Comparison of ENCODE assay signal across 26 mouse cellular contexts in genomic region chr5:21032626-21033025, GRCm38 (mm10).
"Had no signal": no experiment of that assay in that cellular context is flagged by ENCODE, and none has a peak within 500 bp of the region (broad histone marks: within the 10 kb centered on the region; RNA-seq: fewer than 3 reads in every experiment).

No protein-coding gene starts in this region.

- H3K4me3 ChIP-seq: heart, embryonic 10.5 days; heart, embryonic 12.5 days; heart, embryonic 13.5 days; heart, embryonic 15.5 days; hindbrain, embryonic 10.5 days; hindbrain, embryonic 12.5 days; hindbrain, embryonic 13.5 days; hindbrain, embryonic 15.5 days; intestine, embryonic 15.5 days; kidney, embryonic 15.5 days; layer of hippocampus, adult 2 months had no signal

- H3K27me3 ChIP-seq: heart, embryonic 12.5 days; heart, embryonic 13.5 days; heart, embryonic 15.5 days; hindbrain, embryonic 12.5 days; hindbrain, embryonic 13.5 days; hindbrain, embryonic 15.5 days; intestine, embryonic 15.5 days; kidney, embryonic 15.5 days had no signal

- H3K36me3 ChIP-seq: intestine, embryonic 15.5 days had no signal

- H3K9ac ChIP-seq: heart, embryonic 12.5 days; heart, embryonic 13.5 days; heart, embryonic 15.5 days; hindbrain, embryonic 12.5 days; hindbrain, embryonic 13.5 days; hindbrain, embryonic 14.5 days; hindbrain, embryonic 15.5 days; intestine, embryonic 15.5 days; kidney, embryonic 15.5 days had no signal

- DNase-seq: heart, postnatal 10 days; heart, postnatal 14 days; heart, postnatal 36 days; heart, postnatal 4 days; kidney, adult 18-20 months; kidney, postnatal 10 days; kidney, postnatal 14 days; layer of hippocampus, adult 9-11 months; layer of hippocampus, postnatal 36 days had no signal

- H3K4me2 ChIP-seq: heart, embryonic 11.5 days; heart, embryonic 12.5 days; heart, embryonic 13.5 days; heart, embryonic 15.5 days; hindbrain, embryonic 12.5 days; hindbrain, embryonic 13.5 days; hindbrain, embryonic 14.5 days; hindbrain, embryonic 15.5 days; intestine, embryonic 15.5 days; kidney, embryonic 15.5 days had no signal

- H3K9me3 ChIP-seq: heart, embryonic 10.5 days; heart, embryonic 12.5 days; heart, embryonic 13.5 days; heart, embryonic 15.5 days; hindbrain, embryonic 10.5 days; hindbrain, embryonic 12.5 days; hindbrain, embryonic 13.5 days; hindbrain, embryonic 15.5 days; intestine, embryonic 15.5 days; kidney, embryonic 15.5 days had no signal

- ATAC-seq: hindbrain, postnatal 0 days; inflammation-experienced regulatory T-cells, adult 6 months; intestine, embryonic 15.5 days; intestine, embryonic 16.5 days had no signal

- H3K27ac ChIP-seq: heart, embryonic 10.5 days; heart, embryonic 13.5 days; heart, embryonic 15.5 days; hindbrain, embryonic 10.5 days; hindbrain, embryonic 12.5 days; hindbrain, embryonic 14.5 days; hindbrain, embryonic 15.5 days; hindbrain, postnatal 0 days; intestine, embryonic 15.5 days; kidney, embryonic 15.5 days; kidney, postnatal 0 days had no signal
